Mouse (Mus musculus): ENCODE measurements around the gene Cyp2d9. TPM values are rescaled to one million over a fixed set of nuclear protein-coding genes. Genes with fewer than 3 reads are reported as not detected.

The Cyp2d9 gene
- polyA plus RNA-seq, 1 experiment from 2014 or later, result not detected

- Histone ChIP-seq H3K27me3 (ENCODE audit: control insufficient read depth, insufficient read depth, low read length) (no peaks in the 10 kb centered on the region), H3K4me3 (ENCODE audit: low read depth, low read length) (no peak overlapping the region), H3K4me2 (no peak overlapping the region), H3K9me3 (replicated peaks; ENCODE audit: control insufficient read depth, low read length) (no peaks in the 10 kb centered on the region), H3K4me1 (ENCODE audit: control insufficient read depth, insufficient read depth, low read length) (no peaks in the 10 kb centered on the region), H3K27ac (ENCODE audit: low read depth, low read length) (no peak overlapping the region), H3K36me3 (ENCODE audit: control insufficient read depth, insufficient read depth, low read length) (no peaks in the 10 kb centered on the region), H3K9ac (ENCODE audit: low read depth, low read length) (no peak overlapping the region)
- ATAC-seq (replicated peaks; ENCODE audit: insufficient number of reproducible peaks, low FRiP score, low TSS enrichment), result no peak
- 70% methylated on average over 3 of the region's 3 CpGs for WGBS (ENCODE audit: insufficient replicate concordance)
Measured at GRCm38 (mm10) chr15:82404163-82404562, 29.1 kb upstream of the Cyp2d9 start.

- Histone ChIP-seq H3K27ac (ENCODE audit: low read depth, low read length) (no peak within 1 kb of the TSS), H3K9me3 (replicated peaks; ENCODE audit: control insufficient read depth, low read length) (no peaks in the 10 kb centered on the region), H3K36me3 (ENCODE audit: control insufficient read depth, insufficient read depth, low read length) (no peaks in the 10 kb centered on the region), H3K27me3 (ENCODE audit: control insufficient read depth, insufficient read depth, low read length) (no peaks in the 10 kb centered on the region), H3K4me2 (no peak within 1 kb of the TSS), H3K9ac (ENCODE audit: low read depth, low read length) (no peak within 1 kb of the TSS), H3K4me3 (ENCODE audit: low read depth, low read length) (no peak within 1 kb of the TSS), H3K4me1 (ENCODE audit: control insufficient read depth, insufficient read depth, low read length) (no peaks in the 10 kb centered on the region)
- WGBS (ENCODE audit: insufficient replicate concordance), result 92% methylated on average over 6 of the region's 6 CpGs
- no peak for ATAC-seq (replicated peaks; ENCODE audit: insufficient number of reproducible peaks, low FRiP score, low TSS enrichment)
Measured at GRCm38 (mm10) chr15:82406981-82407380, 26.3 kb upstream of the Cyp2d9 start, which contains the start of gene Cyp2d10. Gene Cyp2d10, minus strand, starts transcription at chr15:82407195.

DNA sequence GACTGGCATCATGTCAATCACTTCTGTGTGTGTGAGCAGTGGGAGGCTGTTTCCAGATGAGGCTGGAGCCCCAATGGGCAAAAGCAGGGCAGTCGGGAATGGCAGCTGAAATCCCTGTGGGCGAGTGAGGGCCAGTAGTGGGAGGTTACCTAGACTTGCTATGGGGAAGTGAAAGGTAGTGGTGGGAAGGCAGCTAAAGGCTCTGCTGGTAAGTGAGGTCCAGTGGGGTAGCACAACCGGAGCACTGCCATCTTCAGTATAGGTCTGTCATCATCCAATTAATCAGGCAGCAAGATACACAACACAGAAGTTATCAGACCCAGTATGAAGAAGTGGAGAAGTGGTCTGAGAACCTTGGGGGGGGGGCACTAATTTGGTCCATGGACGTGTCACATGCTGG, 25.7 kb upstream of the Cyp2d9 start:
- Histone ChIP-seq H3K27me3 (ENCODE audit: control insufficient read depth, insufficient read depth, low read length) (no peaks in the 10 kb centered on the region), H3K4me3 (ENCODE audit: low read depth, low read length) (no peak overlapping the region), H3K36me3 (ENCODE audit: control insufficient read depth, insufficient read depth, low read length) (no peaks in the 10 kb centered on the region), H3K9ac (ENCODE audit: low read depth, low read length) (no peak overlapping the region), H3K9me3 (replicated peaks; ENCODE audit: control insufficient read depth, low read length) (no peaks in the 10 kb centered on the region), H3K4me2 (no peak overlapping the region), H3K4me1 (ENCODE audit: control insufficient read depth, insufficient read depth, low read length) (no peaks in the 10 kb centered on the region), H3K27ac (ENCODE audit: low read depth, low read length) (no peak overlapping the region)
- 72% methylated on average over 4 of the region's 4 CpGs for WGBS (ENCODE audit: insufficient replicate concordance)
- ATAC-seq (replicated peaks; ENCODE audit: insufficient number of reproducible peaks, low FRiP score, low TSS enrichment), result no peak

DNA sequence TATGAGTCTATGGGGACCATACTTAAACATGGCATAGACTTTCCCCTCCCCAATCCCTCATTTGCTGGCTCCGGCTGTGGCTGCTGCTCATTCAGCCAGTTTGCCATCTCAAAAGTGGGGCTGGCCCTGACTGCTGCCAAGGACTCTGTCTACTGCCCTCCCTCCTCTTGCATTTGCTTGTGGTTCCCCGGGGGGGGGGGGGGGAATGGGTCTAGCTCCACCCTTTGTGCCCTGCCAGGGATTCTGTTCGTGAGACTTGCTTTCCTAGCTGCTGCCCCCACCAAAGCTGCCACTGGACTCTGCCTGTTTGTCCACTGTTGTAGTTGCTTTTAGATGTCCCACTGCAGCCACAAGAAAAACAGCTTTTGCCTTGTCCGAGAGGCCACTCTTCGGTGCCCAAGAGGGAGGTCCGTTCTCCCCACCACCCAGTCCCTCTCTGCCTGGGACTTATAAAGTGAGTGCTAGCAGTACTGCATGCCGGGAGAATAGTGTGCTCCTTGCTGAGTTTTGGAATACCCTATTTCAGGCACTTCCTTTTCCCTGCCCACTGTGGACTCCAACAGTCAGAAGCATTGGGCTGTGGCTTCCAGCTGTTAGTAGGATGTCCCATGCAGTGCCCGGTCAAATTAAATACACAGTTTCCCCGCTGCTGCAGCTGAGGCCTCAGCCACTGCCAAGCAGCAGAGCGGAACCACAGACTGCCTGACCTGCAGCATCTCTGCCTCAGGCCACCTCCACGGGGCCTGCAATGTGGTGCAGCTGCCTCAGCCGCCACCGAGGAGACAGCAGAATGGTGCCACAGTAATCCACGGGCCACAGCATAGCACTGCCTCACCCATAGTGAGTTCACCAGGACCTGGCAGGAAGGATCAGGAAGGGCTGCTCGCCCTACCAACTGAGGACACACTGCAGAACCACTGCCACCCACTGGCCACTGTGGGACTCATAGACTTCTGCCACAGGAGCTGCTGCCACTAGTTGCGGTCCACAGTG, 16.1 kb upstream of the Cyp2d9 start:
- Histone ChIP-seq H3K27ac (ENCODE audit: low read depth, low read length) (no peak overlapping the region), H3K4me1 (ENCODE audit: control insufficient read depth, insufficient read depth, low read length) (no peaks in the 10 kb centered on the region), H3K36me3 (ENCODE audit: control insufficient read depth, insufficient read depth, low read length) (no peaks in the 10 kb centered on the region), H3K27me3 (ENCODE audit: control insufficient read depth, insufficient read depth, low read length) (no peaks in the 10 kb centered on the region), H3K4me3 (ENCODE audit: low read depth, low read length) (peak overlapping the region; percentile 11; the same call in 1 of the 2 replicates), H3K9ac (ENCODE audit: low read depth, low read length) (peak overlapping the region; percentile 10; the same call in 1 of the 2 replicates), H3K4me2 (peak overlapping the region; percentile 38), H3K9me3 (replicated peaks; ENCODE audit: control insufficient read depth, low read length) (no peaks in the 10 kb centered on the region)
- ATAC-seq (replicated peaks; ENCODE audit: insufficient number of reproducible peaks, low FRiP score, low TSS enrichment), result peak; percentile 73; the same call in 1 of the 2 replicates
- 29% methylated on average over 16 of the region's 16 CpGs for WGBS (ENCODE audit: insufficient replicate concordance)

GRCm38 (mm10) chr15:82418616-82419015, 14.6 kb upstream of the Cyp2d9 start:
- Histone ChIP-seq H3K9ac (ENCODE audit: low read depth, low read length) (no peak overlapping the region), H3K4me2 (no peak overlapping the region), H3K36me3 (ENCODE audit: control insufficient read depth, insufficient read depth, low read length) (no peaks in the 10 kb centered on the region), H3K4me3 (ENCODE audit: low read depth, low read length) (no peak overlapping the region), H3K27ac (ENCODE audit: low read depth, low read length) (no peak overlapping the region), H3K4me1 (ENCODE audit: control insufficient read depth, insufficient read depth, low read length) (no peaks in the 10 kb centered on the region), H3K9me3 (replicated peaks; ENCODE audit: control insufficient read depth, low read length) (no peaks in the 10 kb centered on the region), H3K27me3 (ENCODE audit: control insufficient read depth, insufficient read depth, low read length) (no peaks in the 10 kb centered on the region)
- ATAC-seq (replicated peaks; ENCODE audit: insufficient number of reproducible peaks, low FRiP score, low TSS enrichment), result no peak
- WGBS (ENCODE audit: insufficient replicate concordance), result 63% methylated on average over 1 of the region's 1 CpGs

DNA sequence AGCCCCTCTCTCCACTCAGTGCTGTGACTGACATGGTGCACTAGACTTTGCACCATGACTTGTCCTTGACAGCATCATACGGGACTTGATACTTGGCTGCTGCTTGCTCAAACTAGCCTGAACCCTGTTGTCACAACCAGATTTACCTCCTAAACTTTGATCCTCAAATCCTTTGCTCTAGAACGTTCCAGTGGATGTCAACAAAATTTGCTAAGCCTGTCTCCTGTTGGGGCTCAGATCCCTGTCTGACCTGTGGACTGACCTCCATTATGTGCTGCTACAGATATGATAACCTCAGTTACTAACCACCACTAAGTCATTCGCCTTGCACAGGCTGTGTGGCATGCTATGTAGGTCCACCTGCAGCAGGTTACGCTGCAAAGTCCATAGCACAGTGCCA, 10.3 kb upstream of the Cyp2d9 start:
- Histone ChIP-seq H3K27ac (ENCODE audit: low read depth, low read length) (no peak overlapping the region), H3K9ac (ENCODE audit: low read depth, low read length) (no peak overlapping the region), H3K9me3 (replicated peaks; ENCODE audit: control insufficient read depth, low read length) (no peaks in the 10 kb centered on the region), H3K4me3 (ENCODE audit: low read depth, low read length) (no peak overlapping the region), H3K4me2 (no peak overlapping the region), H3K27me3 (ENCODE audit: control insufficient read depth, insufficient read depth, low read length) (no peaks in the 10 kb centered on the region), H3K36me3 (ENCODE audit: control insufficient read depth, insufficient read depth, low read length) (no peaks in the 10 kb centered on the region), H3K4me1 (ENCODE audit: control insufficient read depth, insufficient read depth, low read length) (no peaks in the 10 kb centered on the region)
- 70% methylated on average over 4 of the region's 4 CpGs for WGBS (ENCODE audit: insufficient replicate concordance)
- ATAC-seq (replicated peaks; ENCODE audit: insufficient number of reproducible peaks, low FRiP score, low TSS enrichment), result no peak

DNA sequence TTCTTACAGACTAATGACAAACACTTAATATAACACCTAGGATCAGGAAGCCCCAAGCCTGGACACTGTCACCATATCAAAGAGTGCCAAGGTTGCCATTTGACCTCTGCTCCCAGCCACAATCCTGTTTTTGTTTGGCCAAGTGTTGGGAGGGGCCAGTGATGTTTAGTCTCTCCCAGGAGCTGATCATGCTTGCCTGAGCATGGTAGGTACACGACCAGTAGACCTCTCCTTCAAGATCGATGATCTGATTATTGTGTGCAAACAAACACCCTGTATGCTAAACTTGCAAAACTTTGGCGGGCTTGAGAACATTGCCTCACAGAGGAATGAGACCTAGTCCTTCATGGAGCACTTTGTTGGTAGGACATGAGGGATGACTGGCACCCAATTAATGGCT, 9.8 kb upstream of the Cyp2d9 start:
- no peak for ATAC-seq (replicated peaks; ENCODE audit: insufficient number of reproducible peaks, low FRiP score, low TSS enrichment)
- Histone ChIP-seq H3K4me1 (ENCODE audit: control insufficient read depth, insufficient read depth, low read length) (no peaks in the 10 kb centered on the region), H3K9ac (ENCODE audit: low read depth, low read length) (no peak overlapping the region), H3K27ac (ENCODE audit: low read depth, low read length) (no peak overlapping the region), H3K4me2 (no peak overlapping the region), H3K4me3 (ENCODE audit: low read depth, low read length) (no peak overlapping the region), H3K36me3 (ENCODE audit: control insufficient read depth, insufficient read depth, low read length) (no peaks in the 10 kb centered on the region), H3K9me3 (replicated peaks; ENCODE audit: control insufficient read depth, low read length) (no peaks in the 10 kb centered on the region), H3K27me3 (ENCODE audit: control insufficient read depth, insufficient read depth, low read length) (no peaks in the 10 kb centered on the region)
- 76% methylated on average over 3 of the region's 3 CpGs for WGBS (ENCODE audit: insufficient replicate concordance)

GRCm38 (mm10) chr15:82433621-82434020, 384 bp downstream of the Cyp2d9 start:
- H3K4me1 ChIP-seq (ENCODE audit: control insufficient read depth, insufficient read depth, low read length), result no peaks in the 10 kb centered on the region
- WGBS (ENCODE audit: insufficient replicate concordance), result 86% methylated on average over 3 of the region's 3 CpGs
- no peak overlapping the region for H3K27ac ChIP-seq (ENCODE audit: low read depth, low read length)
- H3K4me3 ChIP-seq (ENCODE audit: low read depth, low read length), result no peak overlapping the region
- no peak overlapping the region for H3K9ac ChIP-seq (ENCODE audit: low read depth, low read length)
- H3K36me3 ChIP-seq (ENCODE audit: control insufficient read depth, insufficient read depth, low read length), result no peaks in the 10 kb centered on the region
- 0 out of 2 replicates have a peak, but pooled peaks cover 3% of the 10 kb centered on the region for H3K9me3 ChIP-seq (replicated peaks; ENCODE audit: control insufficient read depth, low read length)
- no peak overlapping the region for H3K4me2 ChIP-seq
- ATAC-seq (replicated peaks; ENCODE audit: insufficient number of reproducible peaks, low FRiP score, low TSS enrichment), result no peak
- no peaks in the 10 kb centered on the region for H3K27me3 ChIP-seq (ENCODE audit: control insufficient read depth, insufficient read depth, low read length)
